Mouse (Mus musculus) embryonic fibroblast, embryonic 13.5 days (primary cell): ENCODE results near the gene Tnfrsf21. TPM values are rescaled to one million over a fixed set of nuclear protein-coding genes. Genes with fewer than 3 reads are reported as not detected.

Experiments
- H3K27ac ChIP-seq: 2 replicates; pipeline ENCODE4 v1.5.1; 2012; ENCODE audit warnings: low read length, control low read depth, inconsistent platforms; ENCODE audit not compliant: insufficient read depth
- H3K4me1 ChIP-seq: 2 replicates; pipeline ENCODE4 v1.6.1; 2011; ENCODE audit warnings: low read length; ENCODE audit not compliant: control insufficient read depth, insufficient read depth
- H3K4me3 ChIP-seq: 2 replicates; pipeline ENCODE4 v1.5.1; 2011; ENCODE audit warnings: mild to moderate bottlenecking, control low read depth, low read length; ENCODE audit not compliant: insufficient read depth
- CTCF ChIP-seq: IDR thresholded peaks from 2 replicates; pipeline ENCODE4 v1.5.1; 2011; ENCODE audit warnings: mild to moderate bottlenecking, control low read depth, low read length, moderate library complexity, borderline replicate concordance; ENCODE audit not compliant: insufficient read depth
- POLR2A ChIP-seq: IDR thresholded peaks from 2 replicates; pipeline ENCODE4 v1.6.1; 2011; ENCODE audit warnings: low read depth, mild to moderate bottlenecking, control low read depth, low read length, moderate library complexity
- polyA plus RNA-seq: library from polyadenylated mRNA; stranded (reverse); fragments of >200 nt; gene quantifications from 2 replicates; pipeline ENCODE4 v1.2.4, GENCODE M21; 2011; ENCODE audit warnings: low read depth; ENCODE audit not compliant: missing spikeins, insufficient read length

Gene Tnfrsf21
- polyA plus RNA-seq, 1 experiment, result 7.0 TPM

GRCm38 (mm10) chr17:43023637-43024217, 7.4 kb downstream of the Tnfrsf21 start:
- TF ChIP-seq CTCF (no peak), POLR2A (no peak)
- Histone ChIP-seq H3K27ac (no peak overlapping the region), H3K4me1 (no peaks in the 10 kb centered on the region), H3K4me3 (no peak overlapping the region)

- no peak for TF ChIP-seq POLR2A
- TF ChIP-seq CTCF, result no peak
- Histone ChIP-seq H3K27ac (no peak overlapping the region), H3K4me1 (no peaks in the 10 kb centered on the region), H3K4me3 (no peak overlapping the region)
Observed at GRCm38 (mm10) chr17:43024531-43024930, 8.2 kb downstream of the Tnfrsf21 start.

GRCm38 (mm10) chr17:43025048-43025447, 8.7 kb downstream of the Tnfrsf21 start:
- Histone ChIP-seq H3K4me3 (no peak overlapping the region), H3K27ac (no peak overlapping the region), H3K4me1 (no peaks in the 10 kb centered on the region)
- TF ChIP-seq CTCF (no peak), POLR2A (no peak)

GRCm38 (mm10) chr17:43025819-43026593, 9.7 kb downstream of the Tnfrsf21 start:
- H3K4me3 ChIP-seq, result no peak overlapping the region
- TF ChIP-seq CTCF (no peak), POLR2A (no peak)
- H3K27ac ChIP-seq, result no peak overlapping the region
- H3K4me1 ChIP-seq, result no peaks in the 10 kb centered on the region

GRCm38 (mm10) chr17:43026708-43027107, 10.4 kb downstream of the Tnfrsf21 start:
- TF ChIP-seq CTCF, result no peak
- no peak for TF ChIP-seq POLR2A
- Histone ChIP-seq H3K4me1 (no peaks in the 10 kb centered on the region), H3K4me3 (no peak overlapping the region), H3K27ac (no peak overlapping the region)

GRCm38 (mm10) chr17:43029546-43029945, 13.2 kb downstream of the Tnfrsf21 start:
- H3K4me3 ChIP-seq, result no peak overlapping the region
- no peak overlapping the region for H3K27ac ChIP-seq
- no peak for TF ChIP-seq CTCF
- TF ChIP-seq POLR2A, result no peak
- no peaks in the 10 kb centered on the region for H3K4me1 ChIP-seq

- TF ChIP-seq CTCF (no peak), POLR2A (no peak)
- no peak overlapping the region for H3K4me3 ChIP-seq
- no peak overlapping the region for H3K27ac ChIP-seq
- no peaks in the 10 kb centered on the region for H3K4me1 ChIP-seq
Observed at GRCm38 (mm10) chr17:43030290-43030689, 13.9 kb downstream of the Tnfrsf21 start.

GRCm38 (mm10) chr17:43032489-43033036, 16.2 kb downstream of the Tnfrsf21 start:
- no peak overlapping the region for H3K4me3 ChIP-seq
- H3K4me1 ChIP-seq, result no peaks in the 10 kb centered on the region
- TF ChIP-seq POLR2A, result no peak
- TF ChIP-seq CTCF, result no peak

GRCm38 (mm10) chr17:43035386-43035785, 19.0 kb downstream of the Tnfrsf21 start:
- no peak for TF ChIP-seq POLR2A
- TF ChIP-seq CTCF, result no peak
- Histone ChIP-seq H3K4me3 (no peak overlapping the region), H3K4me1 (no peaks in the 10 kb centered on the region), H3K27ac (no peak overlapping the region)

More at GRCm38 (mm10) chr17:43032489-43033036, 16.2 kb downstream of the Tnfrsf21 start:
- no peak overlapping the region for H3K27ac ChIP-seq
